Mouse (Mus musculus) CH12.LX (cell line): ENCODE data around the gene Ppm1k. TPM values are rescaled to one million over a fixed set of nuclear protein-coding genes. Genes with fewer than 3 reads are reported as not detected.

Experiments used
- polyA plus RNA-seq: library from polyadenylated mRNA; unstranded; fragments of >175 nt; gene quantifications from 2 replicates; pipeline ENCODE4 v1.2.1, GENCODE M21; 2012; ENCODE audit warnings: low read depth; ENCODE audit not compliant: insufficient read length
- total RNA-seq, 2 experiments: library from RNA; depleted of rRNA; stranded (reverse); fragments of 300-350 nt in 1 of 2; fragments of >200 nt in 1 of 2; gene quantifications; 2 replicates each; pipeline ENCODE4 v1.2.3; 2012 to 2014

The Ppm1k gene
- total and polyA plus RNA-seq, 3 experiments, result 10.5 to 17.1 (median 15.1) TPM

Other genes starting within 250 kb of the Ppm1k start
- not detected in 2 replicates for gene Vmn1r16, start 206.0 kb downstream of the Ppm1k start, total RNA-seq (2012; rRNA removed)
- gene Vmn1r16, start 206.0 kb downstream of the Ppm1k start, total RNA-seq (2014; rRNA removed), result not detected in 2 replicates
- not detected in 2 replicates for gene Vmn1r16, start 206.0 kb downstream of the Ppm1k start, polyA plus RNA-seq
- not detected in 2 replicates for gene Vmn1r17, start 171.7 kb downstream of the Ppm1k start, total RNA-seq (2012; rRNA removed)
- gene Vmn1r17, start 171.7 kb downstream of the Ppm1k start, total RNA-seq (2014; rRNA removed), result not detected in 2 replicates
- not detected in 2 replicates for gene Vmn1r17, start 171.7 kb downstream of the Ppm1k start, polyA plus RNA-seq
- not detected in 2 replicates for gene Vmn1r18, start 139.7 kb downstream of the Ppm1k start, total RNA-seq (2012; rRNA removed)
- gene Vmn1r18, start 139.7 kb downstream of the Ppm1k start, total RNA-seq (2014; rRNA removed), result not detected in 2 replicates
- not detected in 2 replicates for gene Vmn1r18, start 139.7 kb downstream of the Ppm1k start, polyA plus RNA-seq
- not detected in 2 replicates for gene Vmn1r19, start 131.7 kb downstream of the Ppm1k start, total RNA-seq (2012; rRNA removed)
- not detected in 2 replicates for gene Vmn1r19, start 131.7 kb downstream of the Ppm1k start, total RNA-seq (2014; rRNA removed)
- gene Vmn1r19, start 131.7 kb downstream of the Ppm1k start, polyA plus RNA-seq, result not detected in 2 replicates
- not detected in 2 replicates for gene Vmn1r20, start 106.5 kb downstream of the Ppm1k start, total RNA-seq (2012; rRNA removed)
- not detected in 2 replicates for gene Vmn1r20, start 106.5 kb downstream of the Ppm1k start, total RNA-seq (2014; rRNA removed)
- not detected in 2 replicates for gene Vmn1r20, start 106.5 kb downstream of the Ppm1k start, polyA plus RNA-seq
- gene Herc6, start 45.5 kb upstream of the Ppm1k start, total RNA-seq (2012; rRNA removed), result 9.0 and 9.9 TPM in 2 replicates
- 18.9 and 20.6 TPM in 2 replicates for gene Herc6, start 45.5 kb upstream of the Ppm1k start, total RNA-seq (2014; rRNA removed)
- gene Herc6, start 45.5 kb upstream of the Ppm1k start, polyA plus RNA-seq, result 12.8 and 14.4 TPM in 2 replicates
- gene Pyurf, start 156.6 kb upstream of the Ppm1k start, total RNA-seq (2012; rRNA removed), result 6.4 and 6.8 TPM in 2 replicates
- 12.4 and 13.4 TPM in 2 replicates for gene Pyurf, start 156.6 kb upstream of the Ppm1k start, total RNA-seq (2014; rRNA removed)
- 5.7 and 6.8 TPM in 2 replicates for gene Pyurf, start 156.6 kb upstream of the Ppm1k start, polyA plus RNA-seq
- gene Lancl2, start 167.1 kb upstream of the Ppm1k start, total RNA-seq (2012; rRNA removed), result 12.2 and 13.8 TPM in 2 replicates
- 24.3 and 25.0 TPM in 2 replicates for gene Lancl2, start 167.1 kb upstream of the Ppm1k start, total RNA-seq (2014; rRNA removed)
- 17.7 and 19.1 TPM in 2 replicates for gene Lancl2, start 167.1 kb upstream of the Ppm1k start, polyA plus RNA-seq